Mouse (Mus musculus) stomach, embryonic 14.5 days (tissue): Measurements from ENCODE around the gene Selenof. TPM values are rescaled to one million over a fixed set of nuclear protein-coding genes. Genes with fewer than 3 reads are reported as not detected.

ENCODE experiments used
- ATAC-seq: fragments of 200-750 bp; cut with Nextera tagmentation; 2 replicates; pipeline ENCODE4 v1.8.0; 2017; ENCODE audit warnings: low read depth, moderate TSS enrichment; ENCODE audit not compliant: insufficient number of reproducible peaks, insufficient read depth, low FRiP score
- H3K27ac ChIP-seq: fragments of 300-500 bp; sonication (generic); 2 replicates; pipeline ENCODE4 v1.5.1; 2014; ENCODE audit warnings: mild to moderate bottlenecking, low read length, moderate library complexity, mixed read lengths
- H3K27me3 ChIP-seq: fragments of 300-500 bp; sonication (generic); 2 replicates; pipeline ENCODE4 v1.6.1; 2014; ENCODE audit warnings: low read length, control low read depth, mixed read lengths; ENCODE audit not compliant: control insufficient read depth, insufficient read depth
- H3K36me3 ChIP-seq: fragments of 300-500 bp; sonication (generic); 2 replicates; pipeline ENCODE4 v1.6.1; 2014; ENCODE audit warnings: mild to moderate bottlenecking, control low read depth, low read length, moderate library complexity, mixed read lengths; ENCODE audit not compliant: control insufficient read depth, insufficient read depth
- H3K4me1 ChIP-seq: fragments of 300-500 bp; sonication (generic); 2 replicates; pipeline ENCODE4 v1.6.1; 2014; ENCODE audit warnings: low read length, control low read depth, mixed read lengths; ENCODE audit not compliant: control insufficient read depth, insufficient read depth
- H3K4me2 ChIP-seq: fragments of 300-500 bp; sonication (generic); replicated peaks from 2 replicates; pipeline ENCODE4 v1.6.1; 2014; ENCODE audit warnings: low read depth, low read length, control low read depth
- H3K4me3 ChIP-seq: fragments of 300-500 bp; sonication (generic); 2 replicates; pipeline ENCODE4 v1.5.1; 2014; ENCODE audit warnings: low read depth, low read length, control low read depth
- H3K9ac ChIP-seq: fragments of 300-500 bp; sonication (generic); replicated peaks from 2 replicates; pipeline ENCODE4 v1.6.1; 2014; ENCODE audit warnings: low read depth, mild to moderate bottlenecking, control low read depth, low read length, moderate library complexity, mixed read lengths
- H3K9me3 ChIP-seq: fragments of 300-500 bp; sonication (generic); 2 replicates; pipeline ENCODE4 v1.6.1; 2016; ENCODE audit warnings: low read depth, low read length, control low read depth; ENCODE audit not compliant: control insufficient read depth
- WGBS: fragments of 180-500 bp; shearing (Covaris S2); extraction: QIAGEN DNeasy Blood & Tissue Kit; methylation state at CpG from one replicate; pipeline ENCODE4 v1.1.7; 2014; 5-methylcytosine and 5-hydroxymethylcytosine counted together
- polyA plus RNA-seq: library from polyadenylated mRNA; unstranded; fragments of >200 nt; fragmentation: Nextera tagmentation; extraction: Ambion mirVana; gene quantifications from 2 replicates; pipeline ENCODE4 v1.2.1, GENCODE M21; 2014

Gene Selenof
- 482 and 488 TPM in 2 replicates for polyA plus RNA-seq

DNA sequence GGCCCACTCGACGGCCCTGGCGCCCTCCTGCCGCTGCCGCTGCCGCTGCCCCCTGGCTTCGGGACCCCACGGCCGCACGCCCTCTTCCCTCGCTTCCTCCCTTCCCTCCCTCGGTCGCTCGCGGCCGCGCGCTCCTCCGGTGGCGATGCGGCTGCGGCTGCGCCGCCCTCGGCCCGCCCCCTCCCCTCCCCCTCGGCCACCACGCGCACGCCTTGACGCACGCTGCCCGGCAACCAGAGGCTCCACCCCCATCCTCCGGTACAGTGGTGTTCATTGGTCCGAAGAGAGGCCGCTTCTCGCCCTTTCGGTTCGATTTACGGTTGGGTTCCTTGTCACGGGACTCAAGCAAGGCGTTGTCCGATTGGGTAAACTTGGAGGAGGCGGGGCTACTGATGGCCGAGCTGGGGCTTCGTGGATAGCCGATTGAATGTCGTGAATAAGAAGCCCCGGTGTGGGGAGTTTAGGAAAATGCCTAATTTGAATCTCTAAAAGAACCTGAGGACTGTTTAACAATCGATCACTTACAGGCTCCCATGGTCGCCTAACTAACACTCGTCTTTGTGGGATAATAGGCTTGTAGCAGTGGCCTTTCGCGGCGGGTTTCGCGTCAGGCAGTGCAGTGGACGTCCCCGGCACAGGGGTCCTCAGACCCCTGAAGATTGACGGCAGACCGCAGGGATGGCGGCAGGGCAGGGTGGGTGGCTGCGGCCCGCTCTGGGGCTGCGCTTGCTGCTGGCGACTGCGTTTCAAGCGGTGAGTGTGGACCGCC is at the start of gene Selenof, which contains the start of gene Hs2st1:
Gene Selenof, plus strand, starts transcription at position 258 of the 769 bp plus-strand sequence.
Gene Hs2st1, minus strand, starts transcription at position 135 of the 769 bp plus-strand sequence.
- peak within 1 kb of the TSS; percentile 85 for H3K4me2 ChIP-seq
- H3K27me3 ChIP-seq = no peaks in the 10 kb centered on the region
- peak within 1 kb of the TSS; percentile 82 for H3K27ac ChIP-seq
- under 1% methylated on average over 61 of the region's 69 CpGs for WGBS
- ATAC-seq = peak; percentile 99
- peaks cover 3% of the 10 kb centered on the region; the same call in 1 of the 2 replicates for H3K36me3 ChIP-seq
- peak within 1 kb of the TSS; percentile 91 for H3K4me3 ChIP-seq
- H3K9ac ChIP-seq = peak within 1 kb of the TSS; percentile 93
- no peaks in the 10 kb centered on the region for H3K9me3 ChIP-seq
- H3K4me1 ChIP-seq = peaks cover 16% of the 10 kb centered on the region; the same call in 1 of the 2 replicates

DNA sequence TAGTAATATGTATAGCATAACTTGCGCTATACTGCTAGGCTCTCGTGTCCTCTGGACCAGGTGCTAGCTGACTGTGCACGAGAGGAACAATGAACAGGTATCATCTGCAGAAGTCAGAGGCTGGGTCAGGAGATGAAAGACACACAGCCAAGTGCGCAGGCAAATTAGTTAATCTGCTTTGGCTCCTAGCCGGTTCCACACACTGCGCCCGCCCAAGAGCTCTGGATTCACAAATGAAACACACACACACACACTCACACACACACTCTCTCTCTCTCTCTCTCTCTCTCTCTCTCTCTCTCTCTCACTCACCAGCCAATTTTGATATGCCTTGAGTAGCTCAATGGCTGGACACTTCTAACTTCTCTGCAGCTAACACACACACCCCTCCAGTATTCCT is 42.2 kb upstream of the Selenof start:
- WGBS = 86% methylated on average over 7 of the region's 7 CpGs
- H3K27me3 ChIP-seq = no peaks in the 10 kb centered on the region
- no peaks in the 10 kb centered on the region for H3K9me3 ChIP-seq
- H3K4me2 ChIP-seq = no peak overlapping the region
- ATAC-seq = no peak
- H3K9ac ChIP-seq = no peak overlapping the region
- H3K4me1 ChIP-seq = peaks cover 4% of the 10 kb centered on the region; the same call in 1 of the 2 replicates
- no peaks in the 10 kb centered on the region for H3K36me3 ChIP-seq
- H3K4me3 ChIP-seq = no peak overlapping the region
- H3K27ac ChIP-seq = no peak overlapping the region

DNA sequence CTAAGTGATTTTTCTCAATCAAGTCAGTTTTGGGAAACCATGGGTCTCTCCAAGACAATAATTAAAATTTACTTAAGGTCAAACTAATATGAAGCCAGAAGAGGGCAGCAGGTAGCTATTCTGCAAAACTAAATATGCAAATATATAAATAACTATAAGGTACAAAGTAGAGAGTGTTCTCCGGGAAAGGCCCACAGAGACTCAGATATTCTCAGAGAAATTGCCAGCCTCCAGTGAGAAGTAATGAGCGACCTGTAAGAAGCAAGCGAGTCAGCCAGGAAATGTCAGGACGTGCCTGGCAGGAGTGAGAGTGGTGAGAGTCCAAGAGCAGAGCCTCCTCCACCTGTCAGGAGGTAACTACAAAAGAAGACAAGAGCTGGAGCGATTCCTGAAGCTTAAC is 39.1 kb upstream of the Selenof start:
- Histone ChIP-seq H3K4me1 (peaks cover 9% of the 10 kb centered on the region; the same call in 1 of the 2 replicates), H3K36me3 (no peaks in the 10 kb centered on the region), H3K9ac (no peak overlapping the region), H3K27me3 (no peaks in the 10 kb centered on the region), H3K27ac (no peak overlapping the region), H3K9me3 (no peaks in the 10 kb centered on the region), H3K4me3 (no peak overlapping the region), H3K4me2 (no peak overlapping the region)
- no peak for ATAC-seq
- WGBS = 41% methylated on average over 5 of the region's 5 CpGs

DNA sequence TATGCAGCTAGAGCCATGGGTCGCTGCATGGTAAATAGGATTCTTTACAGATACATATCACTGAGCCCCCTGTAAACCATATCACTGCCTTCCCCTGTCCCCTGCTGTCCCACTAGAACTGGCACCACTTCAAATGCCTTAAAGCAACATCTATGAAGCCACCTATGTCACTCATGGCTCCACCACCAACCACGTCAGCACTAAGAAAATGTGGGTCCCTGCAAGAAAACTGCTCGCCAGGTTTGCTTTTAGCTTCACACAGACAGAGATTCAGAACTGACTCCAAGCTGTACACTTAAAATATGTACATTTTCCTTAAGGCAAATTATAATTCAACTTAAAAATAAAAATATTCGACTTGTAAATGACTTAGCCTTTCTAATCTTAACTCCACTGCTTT is 35.0 kb upstream of the Selenof start:
- no peak for ATAC-seq
- no peaks in the 10 kb centered on the region for H3K36me3 ChIP-seq
- no peak overlapping the region for H3K9ac ChIP-seq
- no peak overlapping the region for H3K4me3 ChIP-seq
- H3K27ac ChIP-seq = no peak overlapping the region
- 91% methylated on average over 4 of the region's 4 CpGs for WGBS
- H3K4me1 ChIP-seq = peaks cover 20% of the 10 kb centered on the region; the same call in 1 of the 2 replicates
- H3K9me3 ChIP-seq = no peaks in the 10 kb centered on the region
- no peak overlapping the region for H3K4me2 ChIP-seq
- H3K27me3 ChIP-seq = no peaks in the 10 kb centered on the region

DNA sequence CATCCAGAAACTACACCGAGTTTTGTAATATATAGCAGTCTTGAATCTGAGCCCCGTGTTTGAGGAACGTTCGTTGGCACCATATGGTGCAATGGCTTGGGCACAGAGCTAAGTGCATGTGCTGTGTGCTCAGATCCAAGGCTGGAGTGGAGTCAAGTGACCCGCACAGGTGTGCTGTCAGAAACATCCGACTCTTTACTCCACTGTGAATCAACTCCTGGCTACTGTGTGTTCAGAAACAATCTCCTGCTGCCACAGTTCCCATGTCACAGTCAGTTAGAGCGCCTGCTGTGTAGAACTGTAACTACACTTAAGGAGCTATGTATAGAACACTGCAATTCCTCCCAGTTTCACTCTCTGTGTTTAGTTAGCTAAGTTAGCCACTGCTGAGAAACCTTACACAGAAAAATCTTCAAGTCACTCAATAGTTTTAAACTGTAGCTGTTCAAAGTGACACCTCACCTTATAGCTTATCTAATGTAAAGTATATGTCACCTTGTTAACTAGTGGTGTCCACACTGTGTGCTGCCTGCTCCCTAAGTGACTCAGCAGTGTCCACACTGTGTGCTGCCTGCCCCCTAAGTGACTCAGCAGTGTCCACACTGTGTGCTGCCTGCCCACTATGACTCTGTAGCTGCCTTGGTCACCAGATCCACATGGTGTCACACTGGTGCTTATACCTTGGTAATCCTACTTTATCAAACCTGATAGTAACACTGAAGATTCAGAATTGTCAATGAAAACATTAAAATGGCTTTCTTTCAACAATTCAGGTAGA is 32.8 kb upstream of the Selenof start:
- Histone ChIP-seq H3K36me3 (no peaks in the 10 kb centered on the region), H3K9me3 (no peaks in the 10 kb centered on the region), H3K27ac (no peak overlapping the region), H3K4me2 (no peak overlapping the region), H3K27me3 (no peaks in the 10 kb centered on the region), H3K4me3 (no peak overlapping the region), H3K9ac (no peak overlapping the region), H3K4me1 (peaks cover 38% of the 10 kb centered on the region)
- 80% methylated on average over 7 of the region's 7 CpGs for WGBS
- peak; percentile 61; the same call in 1 of the 2 replicates for ATAC-seq

DNA sequence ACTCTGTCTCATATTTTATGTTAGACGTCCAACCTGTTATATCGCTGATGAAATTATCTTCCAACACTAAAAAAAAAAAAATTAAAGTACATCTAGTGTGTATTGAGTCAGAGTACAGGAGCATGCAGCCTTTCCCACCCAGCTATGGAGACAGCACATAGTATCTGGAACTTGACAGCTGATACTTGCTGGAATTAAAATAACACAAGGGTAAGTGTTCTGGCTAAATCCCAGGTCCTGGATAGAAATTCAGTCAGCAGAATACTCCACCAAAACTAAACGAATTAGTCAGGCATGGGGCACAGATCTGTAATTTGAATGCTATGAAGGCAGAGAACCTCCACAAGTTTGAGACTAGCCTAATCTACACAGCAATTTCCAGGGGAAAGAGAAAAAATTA is 31.1 kb upstream of the Selenof start:
- Histone ChIP-seq H3K27ac (no peak overlapping the region), H3K27me3 (no peaks in the 10 kb centered on the region), H3K9me3 (no peaks in the 10 kb centered on the region), H3K4me2 (no peak overlapping the region), H3K36me3 (no peaks in the 10 kb centered on the region), H3K9ac (no peak overlapping the region), H3K4me1 (peaks cover 33% of the 10 kb centered on the region), H3K4me3 (no peak overlapping the region)
- ATAC-seq = no peak
- WGBS = 33% methylated on average over 3 of the region's 3 CpGs

DNA sequence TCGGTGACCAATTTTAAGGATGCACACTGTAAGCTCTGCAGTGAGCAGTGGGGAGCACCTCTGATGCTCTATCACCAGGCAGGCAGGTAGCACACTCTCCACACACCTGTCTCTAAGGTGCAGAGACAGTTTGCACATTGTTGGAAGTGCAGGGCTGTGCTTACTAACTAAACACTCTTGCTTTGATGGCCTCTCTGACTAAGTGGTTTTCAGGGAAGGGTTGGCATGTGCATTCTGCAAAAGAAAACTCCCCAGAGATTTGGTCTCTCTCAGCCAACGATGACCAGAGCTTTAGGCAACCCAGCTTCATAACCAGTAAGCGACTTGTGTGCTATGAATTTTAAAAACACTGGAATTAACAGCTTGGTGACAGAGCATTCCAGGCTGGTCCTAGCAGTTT is 29.3 kb upstream of the Selenof start:
- no peaks in the 10 kb centered on the region for H3K27me3 ChIP-seq
- no peak overlapping the region for H3K27ac ChIP-seq
- WGBS = 58% methylated on average over 3 of the region's 3 CpGs
- H3K4me1 ChIP-seq = peaks cover 40% of the 10 kb centered on the region
- H3K9me3 ChIP-seq = no peaks in the 10 kb centered on the region
- ATAC-seq = no peak
- H3K9ac ChIP-seq = no peak overlapping the region
- H3K4me2 ChIP-seq = no peak overlapping the region
- no peak overlapping the region for H3K4me3 ChIP-seq
- H3K36me3 ChIP-seq = no peaks in the 10 kb centered on the region

DNA sequence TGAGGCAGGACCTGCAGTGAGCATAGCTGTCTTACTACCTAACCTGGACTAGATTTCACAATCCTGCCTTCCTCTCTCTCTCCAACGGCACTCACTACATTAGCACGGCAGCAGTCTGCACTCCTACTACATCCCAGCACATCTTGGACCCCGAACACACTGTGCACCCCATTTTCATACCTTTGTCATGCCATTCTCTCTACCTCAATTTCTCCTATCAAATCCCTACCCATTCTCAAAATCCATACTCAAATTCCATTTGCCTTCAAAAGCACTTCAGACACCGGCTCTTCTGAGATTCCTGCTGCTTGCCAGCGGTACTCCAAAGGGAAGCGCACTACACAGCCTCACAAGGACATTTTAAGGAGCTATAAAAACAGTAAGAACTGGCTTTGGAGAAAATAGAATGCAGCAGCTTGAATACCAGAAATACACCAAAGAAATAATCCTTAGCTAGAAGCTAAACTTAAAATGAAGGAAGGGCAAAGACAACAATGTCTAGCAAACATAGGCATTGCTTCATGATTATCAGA is 28.1 kb upstream of the Selenof start:
- H3K9me3 ChIP-seq = no peaks in the 10 kb centered on the region
- H3K4me1 ChIP-seq = peaks cover 46% of the 10 kb centered on the region
- no peak overlapping the region for H3K4me2 ChIP-seq
- no peaks in the 10 kb centered on the region for H3K36me3 ChIP-seq
- no peak overlapping the region for H3K9ac ChIP-seq
- WGBS = 69% methylated on average over 6 of the region's 6 CpGs
- ATAC-seq = no peak
- no peak overlapping the region for H3K4me3 ChIP-seq
- H3K27me3 ChIP-seq = no peaks in the 10 kb centered on the region
- H3K27ac ChIP-seq = no peak overlapping the region
